Mouse (Mus musculus) liver, embryonic 14 days (tissue): ENCODE measurements around the gene Smco4. TPM values are rescaled to one million over a fixed set of nuclear protein-coding genes. Genes with fewer than 3 reads are reported as not detected.

Source experiments
- polyA plus RNA-seq: library from polyadenylated mRNA; depleted of rRNA; stranded (reverse); fragments of >200 nt; gene quantifications from 2 replicates; pipeline ENCODE4 v1.2.3, GENCODE M21; 2012; rRNA removed

Smco4 gene
- 5.9 and 6.0 TPM in 2 replicates for polyA plus RNA-seq

GRCm38 (mm10) chr9:15493235-15493924 is at the start of gene Smco4:
Gene Smco4 (plus strand): TSS chr9:15493432.

Other genes starting within 250 kb of the Smco4 start
- gene Med17, start 213.5 kb upstream of the Smco4 start, polyA plus RNA-seq, result 14.9 and 17.3 TPM in 2 replicates
- gene Taf1d, start 187.2 kb upstream of the Smco4 start, polyA plus RNA-seq, result 70.6 and 71.1 TPM in 2 replicates
- 5.8 and 6.8 TPM in 2 replicates for gene 4931406C07Rik, start 187.0 kb upstream of the Smco4 start, polyA plus RNA-seq
- 14.8 and 16.9 TPM in 2 replicates for gene Cep295, start 135.6 kb upstream of the Smco4 start, polyA plus RNA-seq
- 0.02 TPM in 1 of 2 replicates, not detected in the other for gene Deup1, start 134.5 kb downstream of the Smco4 start, polyA plus RNA-seq
- gene Slc36a4, start 216.3 kb downstream of the Smco4 start, polyA plus RNA-seq, result 0.72 and 0.91 TPM in 2 replicates